Mouse (Mus musculus): ENCODE results near the gene Bhlhe40. TPM values are rescaled to one million over a fixed set of nuclear protein-coding genes. Genes with fewer than 3 reads are reported as not detected.

Bhlhe40 gene
- polyA plus RNA-seq, 1 experiment from 2014 or later, result 23.8 TPM

DNA sequence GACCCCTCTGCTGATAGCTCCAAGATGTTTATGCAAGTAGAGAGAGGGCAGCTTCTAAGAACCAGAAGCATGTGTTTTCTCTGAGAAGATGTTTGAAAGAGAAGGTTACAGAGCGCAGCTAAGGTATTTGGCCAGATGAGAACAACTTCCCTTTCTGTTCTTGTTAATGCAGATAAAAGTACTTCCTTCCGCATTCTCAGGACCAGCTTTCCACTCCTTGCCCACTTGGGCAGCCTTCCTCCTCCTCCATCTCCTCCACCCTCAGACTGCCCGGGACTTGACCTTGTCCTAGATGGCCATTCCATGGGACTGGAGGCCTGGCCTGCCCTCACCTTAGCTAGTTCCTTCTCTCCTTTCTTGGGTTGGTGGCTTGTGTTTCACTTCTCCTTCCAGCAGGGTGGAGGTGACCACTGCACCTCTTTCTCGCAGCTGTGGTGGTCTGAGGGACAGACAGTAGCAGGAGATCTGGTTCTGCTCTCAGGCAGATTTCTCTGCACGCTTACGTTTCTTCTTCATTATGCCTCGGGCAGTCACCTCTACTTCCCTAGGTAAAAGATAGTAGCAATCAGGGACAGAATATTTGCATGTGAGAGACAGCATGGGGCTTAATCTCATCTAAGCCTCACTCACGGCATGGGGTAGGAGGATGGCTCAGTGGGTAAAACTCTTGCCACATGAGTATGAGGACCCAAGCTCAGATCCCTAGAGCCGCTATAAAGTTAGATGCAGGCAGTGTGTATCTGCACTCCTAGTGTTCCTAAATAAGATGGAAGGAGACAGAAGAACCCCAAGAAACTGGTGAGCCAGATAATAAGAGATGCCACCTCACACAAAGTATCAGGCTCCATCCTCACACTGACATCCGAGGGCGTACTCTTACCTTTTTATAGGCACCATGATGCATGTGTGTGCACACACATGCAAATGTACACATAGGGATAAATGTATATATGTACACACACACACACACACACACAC lies 35.7 kb downstream of the Bhlhe40 start:
- no peak overlapping the region for H3K4me2 ChIP-seq (ENCODE audit: low read length)
- no peaks in the 10 kb centered on the region for H3K36me3 ChIP-seq (ENCODE audit: insufficient read depth, low read length)
- H3K4me1 ChIP-seq (replicated peaks; ENCODE audit: insufficient read depth, low read length), result no peaks in the 10 kb centered on the region
- H3K9me3 ChIP-seq (replicated peaks; ENCODE audit: low read length), result no peaks in the 10 kb centered on the region
- H3K27ac ChIP-seq, result no peak overlapping the region
- no peak for TF ChIP-seq CTCF (IDR thresholded peaks at IDR 0.05; ENCODE audit: low read depth)
- H3K9ac ChIP-seq (ENCODE audit: low read depth, low read length), result no peak overlapping the region
- H3K27me3 ChIP-seq (ENCODE audit: insufficient read depth, low read length), result no peaks in the 10 kb centered on the region
- no peak overlapping the region for H3K4me3 ChIP-seq (replicated peaks; ENCODE audit: low read depth, low read length)
- ATAC-seq (replicated peaks; ENCODE audit: low FRiP score, low read depth) (no peak), DNase-seq (ENCODE audit: low spot score) (no peak)
- 89% methylated on average over 11 of the region's 11 CpGs for WGBS

DNA sequence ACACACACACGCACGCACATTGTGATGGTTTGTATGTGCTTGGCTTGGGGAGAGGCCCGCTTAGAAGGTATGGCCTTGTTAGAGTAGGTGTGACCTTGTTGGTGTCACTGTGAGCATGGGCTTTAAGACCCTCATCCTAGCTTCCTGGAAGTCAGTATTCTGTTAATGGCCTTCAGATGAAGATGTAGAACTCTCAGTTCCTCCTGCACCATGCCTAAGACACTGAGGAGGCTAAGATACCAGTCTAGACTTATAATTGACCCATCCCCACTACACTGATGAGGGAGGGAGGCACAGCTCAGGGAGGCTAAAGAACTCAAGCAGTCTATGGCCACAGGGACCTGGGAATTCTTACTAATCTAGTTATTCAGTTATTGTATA lies 36.4 kb downstream of the Bhlhe40 start:
- no peak overlapping the region for H3K4me2 ChIP-seq (ENCODE audit: low read length)
- WGBS, result 98% methylated on average over 3 of the region's 3 CpGs
- H3K27me3 ChIP-seq (ENCODE audit: insufficient read depth, low read length), result no peaks in the 10 kb centered on the region
- no peak overlapping the region for H3K27ac ChIP-seq
- H3K36me3 ChIP-seq (ENCODE audit: insufficient read depth, low read length), result no peaks in the 10 kb centered on the region
- ATAC-seq (replicated peaks; ENCODE audit: low FRiP score, low read depth), result no peak
- no peak for TF ChIP-seq CTCF (IDR thresholded peaks at IDR 0.05; ENCODE audit: low read depth)
- no peak overlapping the region for H3K4me3 ChIP-seq (replicated peaks; ENCODE audit: low read depth, low read length)
- H3K9me3 ChIP-seq (replicated peaks; ENCODE audit: low read length), result no peaks in the 10 kb centered on the region
- no peak overlapping the region for H3K9ac ChIP-seq (ENCODE audit: low read depth, low read length)
- no peaks in the 10 kb centered on the region for H3K4me1 ChIP-seq (replicated peaks; ENCODE audit: insufficient read depth, low read length)
- DNase-seq (ENCODE audit: low spot score), result no peak

GRCm38 (mm10) chr6:108697345-108697744 lies 36.9 kb downstream of the Bhlhe40 start:
- no peak for TF ChIP-seq CTCF (IDR thresholded peaks at IDR 0.05; ENCODE audit: low read depth)
- no peak overlapping the region for H3K4me3 ChIP-seq (replicated peaks; ENCODE audit: low read depth, low read length)
- no peak overlapping the region for H3K4me2 ChIP-seq (ENCODE audit: low read length)
- H3K27me3 ChIP-seq (ENCODE audit: insufficient read depth, low read length), result no peaks in the 10 kb centered on the region
- no peak for ATAC-seq (replicated peaks; ENCODE audit: low FRiP score, low read depth)
- no peaks in the 10 kb centered on the region for H3K36me3 ChIP-seq (ENCODE audit: insufficient read depth, low read length)
- H3K27ac ChIP-seq, result no peak overlapping the region
- no peak overlapping the region for H3K9ac ChIP-seq (ENCODE audit: low read depth, low read length)
- 85% methylated on average over 10 of the region's 10 CpGs for WGBS
- no peaks in the 10 kb centered on the region for H3K9me3 ChIP-seq (replicated peaks; ENCODE audit: low read length)
- no peak for DNase-seq (ENCODE audit: low spot score)
- H3K4me1 ChIP-seq (replicated peaks; ENCODE audit: insufficient read depth, low read length), result no peaks in the 10 kb centered on the region

DNA sequence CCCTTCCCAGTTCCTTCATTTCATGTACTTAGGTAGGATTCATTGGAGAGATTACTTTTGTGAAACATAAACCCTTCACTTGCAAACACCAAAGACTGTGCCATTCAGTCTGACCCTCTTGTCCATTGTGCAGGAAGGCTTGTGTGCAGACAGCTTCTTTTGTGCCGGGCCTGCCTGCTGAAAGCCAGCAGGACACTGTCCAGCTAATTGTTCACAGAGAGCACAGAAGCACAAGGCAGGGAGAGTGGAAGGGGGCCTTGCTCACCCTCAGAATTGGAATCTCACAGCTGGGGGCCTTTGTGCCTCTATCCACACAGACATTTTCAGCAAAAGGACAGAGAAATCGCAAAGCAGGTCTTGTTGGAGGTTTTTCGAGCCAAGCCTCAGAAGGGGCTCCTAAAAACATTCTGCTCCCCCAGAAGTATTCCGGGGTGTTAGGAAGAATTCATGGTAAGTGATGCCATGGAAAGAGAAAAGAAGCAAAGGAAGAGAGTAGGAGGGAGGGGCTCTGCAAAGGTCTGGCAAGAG lies 38.0 kb downstream of the Bhlhe40 start:
- Histone ChIP-seq H3K4me2 (ENCODE audit: low read length) (no peak overlapping the region), H3K4me3 (replicated peaks; ENCODE audit: low read depth, low read length) (no peak overlapping the region), H3K9ac (ENCODE audit: low read depth, low read length) (no peak overlapping the region), H3K27ac (no peak overlapping the region), H3K4me1 (replicated peaks; ENCODE audit: insufficient read depth, low read length) (no peaks in the 10 kb centered on the region), H3K9me3 (replicated peaks; ENCODE audit: low read length) (no peaks in the 10 kb centered on the region), H3K27me3 (ENCODE audit: insufficient read depth, low read length) (no peaks in the 10 kb centered on the region), H3K36me3 (ENCODE audit: insufficient read depth, low read length) (no peaks in the 10 kb centered on the region)
- ATAC-seq (replicated peaks; ENCODE audit: low FRiP score, low read depth) (no peak), DNase-seq (ENCODE audit: low spot score) (no peak)
- no peak for TF ChIP-seq CTCF (IDR thresholded peaks at IDR 0.05; ENCODE audit: low read depth)
- WGBS, result 75% methylated on average over 4 of the region's 4 CpGs

DNA sequence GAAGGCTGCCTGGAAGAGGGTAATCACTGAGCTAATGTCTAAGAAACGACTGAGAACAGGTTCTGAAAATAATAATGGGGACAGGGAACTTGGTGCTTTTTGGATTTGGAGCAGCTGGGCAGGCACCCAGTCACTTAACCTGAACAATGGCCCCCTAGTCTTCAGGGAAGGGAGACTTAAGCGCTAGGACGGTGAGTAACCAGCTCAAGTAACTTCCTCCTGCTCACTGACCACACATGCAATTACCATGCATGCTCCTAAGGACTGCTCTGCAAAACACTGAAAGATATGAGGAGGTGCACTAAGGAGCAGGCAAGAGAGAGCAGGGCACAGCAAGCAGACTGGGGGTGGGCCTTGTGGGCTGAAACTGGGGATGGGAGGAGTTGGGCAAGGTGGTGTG lies 39.2 kb downstream of the Bhlhe40 start:
- ATAC-seq (replicated peaks; ENCODE audit: low FRiP score, low read depth) (no peak), DNase-seq (ENCODE audit: low spot score) (no peak)
- Histone ChIP-seq H3K9ac (ENCODE audit: low read depth, low read length) (no peak overlapping the region), H3K4me2 (ENCODE audit: low read length) (no peak overlapping the region), H3K27ac (no peak overlapping the region), H3K4me3 (replicated peaks; ENCODE audit: low read depth, low read length) (no peak overlapping the region), H3K36me3 (ENCODE audit: insufficient read depth, low read length) (no peaks in the 10 kb centered on the region), H3K4me1 (replicated peaks; ENCODE audit: insufficient read depth, low read length) (no peaks in the 10 kb centered on the region), H3K27me3 (ENCODE audit: insufficient read depth, low read length) (no peaks in the 10 kb centered on the region), H3K9me3 (replicated peaks; ENCODE audit: low read length) (no peaks in the 10 kb centered on the region)
- TF ChIP-seq CTCF (IDR thresholded peaks at IDR 0.05; ENCODE audit: low read depth), result no peak
- 72% methylated on average over 3 of the region's 3 CpGs for WGBS

DNA sequence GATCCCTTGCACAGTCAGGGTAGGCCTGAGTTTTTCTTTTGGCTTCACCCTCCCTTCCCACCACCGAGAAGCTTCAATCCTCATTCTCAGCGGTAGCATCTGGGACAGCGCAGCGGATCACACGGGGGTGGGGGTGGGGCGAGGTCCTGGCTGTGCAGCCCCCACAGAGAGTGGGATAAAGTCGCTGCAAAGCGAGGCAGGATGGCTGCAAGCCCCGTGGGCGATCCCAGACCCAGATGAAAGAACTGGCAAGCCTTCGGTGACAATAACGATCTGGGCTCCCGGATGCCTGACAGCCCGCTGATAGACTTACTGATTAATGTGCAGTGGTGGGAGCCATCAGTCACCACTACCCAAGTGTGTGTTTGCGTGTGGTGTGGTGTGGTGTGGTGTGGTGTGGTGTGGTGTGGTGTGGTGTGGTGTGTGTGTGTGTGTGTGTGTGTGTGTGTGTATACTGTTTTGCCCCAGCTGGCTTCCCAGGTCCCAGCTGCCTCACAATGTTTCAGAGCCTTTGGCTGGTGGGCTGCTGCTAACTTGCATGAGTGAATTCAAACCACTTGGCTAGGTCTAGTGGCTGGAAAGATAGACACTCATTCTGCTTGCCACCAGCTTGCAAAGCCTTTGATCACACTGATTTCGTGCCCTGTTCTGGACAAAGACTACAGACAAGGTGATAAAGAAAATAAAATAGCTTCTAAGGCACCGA lies 40.4 kb downstream of the Bhlhe40 start:
- no peak for TF ChIP-seq CTCF (IDR thresholded peaks at IDR 0.05; ENCODE audit: low read depth)
- Histone ChIP-seq H3K9me3 (replicated peaks; ENCODE audit: low read length) (no peaks in the 10 kb centered on the region), H3K27me3 (ENCODE audit: insufficient read depth, low read length) (no peaks in the 10 kb centered on the region), H3K36me3 (ENCODE audit: insufficient read depth, low read length) (no peaks in the 10 kb centered on the region), H3K9ac (ENCODE audit: low read depth, low read length) (no peak overlapping the region), H3K27ac (no peak overlapping the region), H3K4me3 (replicated peaks; ENCODE audit: low read depth, low read length) (no peak overlapping the region), H3K4me1 (replicated peaks; ENCODE audit: insufficient read depth, low read length) (no peaks in the 10 kb centered on the region), H3K4me2 (ENCODE audit: low read length) (peak overlapping the region; percentile 29)
- 19% methylated on average over 17 of the region's 17 CpGs for WGBS
- DNase-seq (ENCODE audit: low spot score), result no peak
- 0 out of 2 replicates have a peak, but pooled peaks have one; percentile 12 for ATAC-seq (replicated peaks; ENCODE audit: low FRiP score, low read depth)

Measured in kidney, postnatal 0 days (tissue).